Mouse (Mus musculus) heart, adult 18-20 months (tissue): ENCODE data around the gene Clec3b. TPM values are rescaled to one million over a fixed set of nuclear protein-coding genes. Genes with fewer than 3 reads are reported as not detected.

Experiments used
- total RNA-seq, 2 experiments: library from RNA; stranded (reverse); gene quantifications; 2 replicates each; pipeline ENCODE4 v1.2.3; 2021

Clec3b gene
- total RNA-seq, 2 experiments from 2014 or later, result 39.9 to 51.1 TPM

Other genes with a start within 250 kb of the Clec3b start
- 1 to 10 TPM; 1.0 to 1.1 TPM for gene Zfp105, start 227.9 kb upstream of the Clec3b start, total RNA-seq
- gene 1110059G10Rik, start 199.9 kb upstream of the Clec3b start, total RNA-seq, result 10 to 100 TPM; 15.4 to 16.6 TPM
- under 1 TPM; 0.67 to 0.77 TPM for gene Kif15, start 199.9 kb upstream of the Clec3b start, total RNA-seq
- 10 to 100 TPM; 12.1 to 12.4 TPM for gene Tmem42, start 129.6 kb upstream of the Clec3b start, total RNA-seq
- gene Tgm4, start 116.2 kb upstream of the Clec3b start, total RNA-seq, result not detected
- gene Zdhhc3, start 37.7 kb upstream of the Clec3b start, total RNA-seq, result 10 to 100 TPM; 38.7 to 39.7 TPM
- gene Exosc7, start 37.7 kb upstream of the Clec3b start, total RNA-seq, result 10 to 100 TPM; 30.3 to 31.3 TPM
- under 1 TPM; 0.17 to 0.36 TPM for gene Cdcp1, start 65.1 kb downstream of the Clec3b start, total RNA-seq
- 1 to 10 TPM; 4.5 to 6.5 TPM for gene Tmem158, start 109.8 kb downstream of the Clec3b start, total RNA-seq
- gene Lars2, start 216.0 kb downstream of the Clec3b start, total RNA-seq, result 10 to 100 TPM; 73.1 to 80.0 TPM